Mouse (Mus musculus) bone marrow macrophage, adult 2 months (primary cell): ENCODE results near the gene Nxpe5.

ENCODE experiments used
- CTCF ChIP-seq: IDR thresholded peaks from 2 replicates; pipeline ENCODE4 v1.5.1; 2012; ENCODE audit warnings: low read depth, mild to moderate bottlenecking, low read length, moderate library complexity
- POLR2A ChIP-seq: IDR thresholded peaks from 2 replicates; pipeline ENCODE4 v1.6.1; 2012; ENCODE audit warnings: mild to moderate bottlenecking, low read depth, low read length, borderline replicate concordance

GRCm38 (mm10) chr5:138202086-138202485, 23.6 kb upstream of the Nxpe5 start:
- TF ChIP-seq CTCF, result no peak
- no peak for TF ChIP-seq POLR2A
